Mouse (Mus musculus) Muller cell, postnatal 12 days (primary cell): ENCODE results near the gene Lpxn.

Experiments used
- DNase-seq: peaks from one replicate; pipeline ENCODE4 v3.0.0-alpha.2; 2015; ENCODE audit errors: inconsistent ontology term

Gene Lpxn

GRCm38 (mm10) chr19:12804237-12804636, 8.2 kb downstream of the Lpxn start:
- no peak for DNase-seq

- DNase-seq: no peak
These were observed 9.7 kb downstream of the Lpxn start for GRCm38 (mm10) chr19:12805730-12806129.

- no peak for DNase-seq
These were observed 10.2 kb downstream of the Lpxn start for GRCm38 (mm10) chr19:12806214-12806613.

GRCm38 (mm10) chr19:12812644-12813364, 16.8 kb downstream of the Lpxn start:
- DNase-seq: no peak

GRCm38 (mm10) chr19:12813883-12814282, 17.9 kb downstream of the Lpxn start:
- DNase-seq: no peak

- DNase-seq: no peak
These were observed 22.5 kb downstream of the Lpxn start for GRCm38 (mm10) chr19:12818507-12818906.

- no peak for DNase-seq
These were observed 24.4 kb downstream of the Lpxn start for GRCm38 (mm10) chr19:12820383-12820782.

GRCm38 (mm10) chr19:12824549-12824948, 28.6 kb downstream of the Lpxn start:
- no peak for DNase-seq

- DNase-seq: no peak
These were observed 34.9 kb downstream of the Lpxn start for GRCm38 (mm10) chr19:12830823-12831430.

GRCm38 (mm10) chr19:12831559-12831958, 35.6 kb downstream of the Lpxn start:
- DNase-seq: no peak

GRCm38 (mm10) chr19:12833625-12834024, 37.6 kb downstream of the Lpxn start:
- no peak for DNase-seq

- DNase-seq: no peak
These were observed 42.5 kb downstream of the Lpxn start for GRCm38 (mm10) chr19:12838507-12838906.

GRCm38 (mm10) chr19:12846382-12846781, 50.4 kb downstream of the Lpxn start, which contains the start of gene Gm5244:
Gene Gm5244 (plus strand): TSS chr19:12846682.
- DNase-seq: no peak

- DNase-seq: no peak
These were observed 61.0 kb downstream of the Lpxn start, which contains the start of gene Olfr1444 for GRCm38 (mm10) chr19:12856983-12857382. Gene Olfr1444 (plus strand): TSS chr19:12857283.
